Mouse (Mus musculus): ENCODE results near the gene Svop.

- TF ChIP-seq USF1 (IDR thresholded peaks at IDR 0.05; ENCODE audit: low read depth, low read length) = no peak
- no peak for TF ChIP-seq JUND (IDR thresholded peaks at IDR 0.05; ENCODE audit: low read depth, low read length)
Observed at GRCm38 (mm10) chr5:114035111-114035510, 56.3 kb downstream of the Svop start.
